Mouse (Mus musculus): ENCODE data around the gene Ube2d3.

GRCm38 (mm10) chr3:135436901-135437616, 890 bp upstream of the Ube2d3 start:
- no peak for TF ChIP-seq TAL1 (IDR thresholded peaks at IDR 0.05; ENCODE audit: low read length)
- no peak for TF ChIP-seq GATA1 (IDR thresholded peaks at IDR 0.05; ENCODE audit: low read length)

Data from erythroblast, embryonic 14.5 days (primary cell).